Mouse (Mus musculus) CD8-positive naive resting alpha-beta T cell, adult 2 months (primary cell): Measurements from ENCODE around the gene Wnt10a.
"Not testable (repeated sequence)": the region's sequence is repeated elsewhere in the genome, so short reads cannot be mapped to it uniquely, and the experiment has no call there.

Experiments used
- DNase-seq, 2 experiments: peaks; one replicate each; pipeline ENCODE4 v3.0.0; 2022; ENCODE audit warnings: low read depth in 2 of 2, low spot score in 2 of 2

Wnt10a gene

GRCm38 (mm10) chr1:74814931-74815647 lies 23.8 kb downstream of the Wnt10a start:
- no peak for DNase-seq

- DNase-seq = not testable (repeated sequence)
Observed at GRCm38 (mm10) chr1:74815965-74816364, 24.6 kb downstream of the Wnt10a start.

GRCm38 (mm10) chr1:74816612-74817199 lies 25.4 kb downstream of the Wnt10a start:
- DNase-seq = peak; percentile 77 to 84

- no peak for DNase-seq
Observed at GRCm38 (mm10) chr1:74817219-74817618, 25.9 kb downstream of the Wnt10a start.

GRCm38 (mm10) chr1:74818509-74818908 lies 27.2 kb downstream of the Wnt10a start:
- DNase-seq = no peak

- not testable (repeated sequence) for DNase-seq
Observed at GRCm38 (mm10) chr1:74823598-74823997, 32.3 kb downstream of the Wnt10a start.

GRCm38 (mm10) chr1:74824518-74825302 lies 33.4 kb downstream of the Wnt10a start:
- no peak for DNase-seq

GRCm38 (mm10) chr1:74830061-74830460 lies 38.7 kb downstream of the Wnt10a start:
- no peak for DNase-seq

- DNase-seq = no peak
Observed at GRCm38 (mm10) chr1:74833255-74833654, 41.9 kb downstream of the Wnt10a start.

GRCm38 (mm10) chr1:74843090-74843489 lies 51.8 kb downstream of the Wnt10a start:
- DNase-seq = no peak

- DNase-seq = no peak
Observed at GRCm38 (mm10) chr1:74846341-74846740, 55.0 kb downstream of the Wnt10a start.

GRCm38 (mm10) chr1:74848946-74849345 lies 57.6 kb downstream of the Wnt10a start:
- no peak for DNase-seq

GRCm38 (mm10) chr1:74850251-74850650 lies 58.9 kb downstream of the Wnt10a start:
- no peak for DNase-seq

GRCm38 (mm10) chr1:74851001-74851775 lies 59.9 kb downstream of the Wnt10a start:
- DNase-seq = no peak
